Mouse (Mus musculus): ENCODE data around the gene Gng12. TPM values are rescaled to one million over a fixed set of nuclear protein-coding genes. Genes with fewer than 3 reads are reported as not detected.

Gng12 gene
- polyA plus RNA-seq, 1 experiment = 91.9 TPM

- no peak overlapping the region for H3K4me3 ChIP-seq (ENCODE audit: insufficient read depth, low read depth, low read length)
- peaks cover 6% of the 10 kb centered on the region; the same call in 1 of the 2 replicates for H3K4me1 ChIP-seq (ENCODE audit: control insufficient read depth, insufficient read depth, insufficient read length, low read length)
- H3K27ac ChIP-seq (replicated peaks; ENCODE audit: low read depth, low read length) = no peak overlapping the region
Observed at GRCm38 (mm10) chr6:66985500-66985899, 89.3 kb downstream of the Gng12 start.

GRCm38 (mm10) chr6:66986063-66986462 lies 89.9 kb downstream of the Gng12 start:
- Histone ChIP-seq H3K4me3 (ENCODE audit: insufficient read depth, low read depth, low read length) (no peak overlapping the region), H3K4me1 (ENCODE audit: control insufficient read depth, insufficient read depth, insufficient read length, low read length) (peaks cover 3% of the 10 kb centered on the region; the same call in 1 of the 2 replicates), H3K27ac (replicated peaks; ENCODE audit: low read depth, low read length) (no peak overlapping the region)

GRCm38 (mm10) chr6:66987643-66988042 lies 91.4 kb downstream of the Gng12 start:
- Histone ChIP-seq H3K27ac (replicated peaks; ENCODE audit: low read depth, low read length) (no peak overlapping the region), H3K4me3 (ENCODE audit: insufficient read depth, low read depth, low read length) (no peak overlapping the region), H3K4me1 (ENCODE audit: control insufficient read depth, insufficient read depth, insufficient read length, low read length) (peaks cover 10% of the 10 kb centered on the region; the same call in 1 of the 2 replicates)

GRCm38 (mm10) chr6:66988363-66988762 lies 92.2 kb downstream of the Gng12 start:
- H3K4me3 ChIP-seq (ENCODE audit: insufficient read depth, low read depth, low read length) = no peak overlapping the region
- no peak overlapping the region for H3K27ac ChIP-seq (replicated peaks; ENCODE audit: low read depth, low read length)
- H3K4me1 ChIP-seq (ENCODE audit: control insufficient read depth, insufficient read depth, insufficient read length, low read length) = peaks cover 16% of the 10 kb centered on the region

GRCm38 (mm10) chr6:66989037-66989436 lies 92.8 kb downstream of the Gng12 start:
- Histone ChIP-seq H3K4me3 (ENCODE audit: insufficient read depth, low read depth, low read length) (no peak overlapping the region), H3K27ac (replicated peaks; ENCODE audit: low read depth, low read length) (no peak overlapping the region), H3K4me1 (ENCODE audit: control insufficient read depth, insufficient read depth, insufficient read length, low read length) (peaks cover 16% of the 10 kb centered on the region)

GRCm38 (mm10) chr6:66989518-66989917 lies 93.3 kb downstream of the Gng12 start:
- Histone ChIP-seq H3K4me3 (ENCODE audit: insufficient read depth, low read depth, low read length) (no peak overlapping the region), H3K27ac (replicated peaks; ENCODE audit: low read depth, low read length) (no peak overlapping the region), H3K4me1 (ENCODE audit: control insufficient read depth, insufficient read depth, insufficient read length, low read length) (peaks cover 16% of the 10 kb centered on the region)

- Histone ChIP-seq H3K4me3 (ENCODE audit: insufficient read depth, low read depth, low read length) (no peak overlapping the region), H3K27ac (replicated peaks; ENCODE audit: low read depth, low read length) (no peak overlapping the region), H3K4me1 (ENCODE audit: control insufficient read depth, insufficient read depth, insufficient read length, low read length) (peaks cover 14% of the 10 kb centered on the region)
Observed at GRCm38 (mm10) chr6:66992232-66992631, 96.0 kb downstream of the Gng12 start.

- Histone ChIP-seq H3K4me3 (ENCODE audit: insufficient read depth, low read depth, low read length) (no peak overlapping the region), H3K27ac (replicated peaks; ENCODE audit: low read depth, low read length) (no peak overlapping the region), H3K4me1 (ENCODE audit: control insufficient read depth, insufficient read depth, insufficient read length, low read length) (peaks cover 14% of the 10 kb centered on the region)
Observed at GRCm38 (mm10) chr6:66992786-66993185, 96.6 kb downstream of the Gng12 start.

GRCm38 (mm10) chr6:66994981-66995380 lies 98.8 kb downstream of the Gng12 start:
- Histone ChIP-seq H3K4me1 (ENCODE audit: control insufficient read depth, insufficient read depth, insufficient read length, low read length) (peaks cover 16% of the 10 kb centered on the region), H3K27ac (replicated peaks; ENCODE audit: low read depth, low read length) (no peak overlapping the region), H3K4me3 (ENCODE audit: insufficient read depth, low read depth, low read length) (no peak overlapping the region)

GRCm38 (mm10) chr6:66995825-66996224 lies 99.6 kb downstream of the Gng12 start:
- Histone ChIP-seq H3K4me1 (ENCODE audit: control insufficient read depth, insufficient read depth, insufficient read length, low read length) (peaks cover 16% of the 10 kb centered on the region), H3K27ac (replicated peaks; ENCODE audit: low read depth, low read length) (no peak overlapping the region), H3K4me3 (ENCODE audit: insufficient read depth, low read depth, low read length) (no peak overlapping the region)

GRCm38 (mm10) chr6:66996257-66996656 lies 100.1 kb downstream of the Gng12 start:
- H3K27ac ChIP-seq (replicated peaks; ENCODE audit: low read depth, low read length) = no peak overlapping the region
- no peak overlapping the region for H3K4me3 ChIP-seq (ENCODE audit: insufficient read depth, low read depth, low read length)
- H3K4me1 ChIP-seq (ENCODE audit: control insufficient read depth, insufficient read depth, insufficient read length, low read length) = peaks cover 16% of the 10 kb centered on the region

GRCm38 (mm10) chr6:66998645-66999044 lies 102.4 kb downstream of the Gng12 start:
- H3K27ac ChIP-seq (replicated peaks; ENCODE audit: low read depth, low read length) = no peak overlapping the region
- H3K4me1 ChIP-seq (ENCODE audit: control insufficient read depth, insufficient read depth, insufficient read length, low read length) = peaks cover 2% of the 10 kb centered on the region; the same call in 1 of the 2 replicates

GRCm38 (mm10) chr6:66999800-67000199 lies 103.6 kb downstream of the Gng12 start:
- no peak overlapping the region for H3K4me3 ChIP-seq (ENCODE audit: insufficient read depth, low read depth, low read length)
- no peak overlapping the region for H3K27ac ChIP-seq (replicated peaks; ENCODE audit: low read depth, low read length)
- H3K4me1 ChIP-seq (ENCODE audit: control insufficient read depth, insufficient read depth, insufficient read length, low read length) = peaks cover 2% of the 10 kb centered on the region; the same call in 1 of the 2 replicates

More at GRCm38 (mm10) chr6:66998645-66999044, 102.4 kb downstream of the Gng12 start:
- H3K4me3 ChIP-seq (ENCODE audit: insufficient read depth, low read depth, low read length) = no peak overlapping the region

GRCm38 (mm10) chr6:67009888-67010287 lies 113.7 kb downstream of the Gng12 start:
- H3K27ac ChIP-seq (replicated peaks; ENCODE audit: low read depth, low read length) = no peak overlapping the region
- H3K4me1 ChIP-seq (ENCODE audit: control insufficient read depth, insufficient read depth, insufficient read length, low read length) = peaks cover 13% of the 10 kb centered on the region
- no peak overlapping the region for H3K4me3 ChIP-seq (ENCODE audit: insufficient read depth, low read depth, low read length)

- Histone ChIP-seq H3K4me1 (ENCODE audit: control insufficient read depth, insufficient read depth, insufficient read length, low read length) (peaks cover 15% of the 10 kb centered on the region), H3K27ac (replicated peaks; ENCODE audit: low read depth, low read length) (no peak overlapping the region), H3K4me3 (ENCODE audit: insufficient read depth, low read depth, low read length) (no peak overlapping the region)
Observed at GRCm38 (mm10) chr6:67010370-67011216, 114.4 kb downstream of the Gng12 start.

GRCm38 (mm10) chr6:67011217-67011518 lies 115.0 kb downstream of the Gng12 start:
- Histone ChIP-seq H3K4me1 (ENCODE audit: control insufficient read depth, insufficient read depth, insufficient read length, low read length) (peaks cover 15% of the 10 kb centered on the region), H3K4me3 (ENCODE audit: insufficient read depth, low read depth, low read length) (no peak overlapping the region), H3K27ac (replicated peaks; ENCODE audit: low read depth, low read length) (no peak overlapping the region)
